Mouse (Mus musculus) heart, adult 18-20 months (tissue): Measurements from ENCODE around the gene Fmnl1. TPM values are rescaled to one million over a fixed set of nuclear protein-coding genes. Genes with fewer than 3 reads are reported as not detected.
"Not testable (repeated sequence)": the region's sequence is repeated elsewhere in the genome, so short reads cannot be mapped to it uniquely, and the experiment has no call there.

Source experiments
- DNase-seq, 2 experiments: peaks; one replicate each; pipeline ENCODE4 v3.0.0; 2021 to 2022; ENCODE audit warnings: mixed read lengths in 1 of 2
- total RNA-seq, 2 experiments: library from RNA; stranded (reverse); gene quantifications; 2 replicates each; pipeline ENCODE4 v1.2.3; 2021

Gene Fmnl1
- total RNA-seq, 2 experiments from 2014 or later = 18.1 to 20.2 TPM

GRCm38 (mm10) chr11:103222718-103223117 is 51.8 kb downstream of the Fmnl1 start:
- DNase-seq = not testable (repeated sequence)

GRCm38 (mm10) chr11:103223444-103223843 is 52.5 kb downstream of the Fmnl1 start:
- peak in 1 of 2 experiments; percentile 68 for DNase-seq

- DNase-seq = peak; percentile 55 to 72
Observed at GRCm38 (mm10) chr11:103223951-103224456, 53.1 kb downstream of the Fmnl1 start.

GRCm38 (mm10) chr11:103229608-103230007 is 58.7 kb downstream of the Fmnl1 start:
- no peak for DNase-seq

- DNase-seq = peak; percentile 47 to 64
Observed at GRCm38 (mm10) chr11:103230626-103231025, 59.7 kb downstream of the Fmnl1 start.

- DNase-seq = no peak
Observed at GRCm38 (mm10) chr11:103231367-103231766, 60.5 kb downstream of the Fmnl1 start.

- peak; percentile 87 to 93 for DNase-seq
Observed at GRCm38 (mm10) chr11:103232966-103233365, 62.1 kb downstream of the Fmnl1 start.

- no peak for DNase-seq
Observed at GRCm38 (mm10) chr11:103234447-103234846, 63.5 kb downstream of the Fmnl1 start.

GRCm38 (mm10) chr11:103235702-103236101 is 64.8 kb downstream of the Fmnl1 start:
- peak in 1 of 2 experiments; percentile 59 for DNase-seq

GRCm38 (mm10) chr11:103236431-103236830 is 65.5 kb downstream of the Fmnl1 start:
- DNase-seq = no peak

- no peak for DNase-seq
Observed at GRCm38 (mm10) chr11:103236903-103237302, 66.0 kb downstream of the Fmnl1 start.

GRCm38 (mm10) chr11:103237757-103238156 is 66.8 kb downstream of the Fmnl1 start:
- DNase-seq = no peak

- DNase-seq = no peak
Observed at GRCm38 (mm10) chr11:103240740-103241139, 69.8 kb downstream of the Fmnl1 start.

- no peak for DNase-seq
Observed at GRCm38 (mm10) chr11:103244856-103245255, 73.9 kb downstream of the Fmnl1 start.

GRCm38 (mm10) chr11:103246081-103246730 is 75.3 kb downstream of the Fmnl1 start:
- DNase-seq = peak; percentile 69 to 83

GRCm38 (mm10) chr11:103246731-103247290 is 75.9 kb downstream of the Fmnl1 start:
- DNase-seq = no peak

GRCm38 (mm10) chr11:103247504-103248177 is 76.7 kb downstream of the Fmnl1 start:
- DNase-seq = peak; percentile 90 to 91

Other genes with a start within 250 kb of the Fmnl1 start
- under 1 TPM in 1 of 2 experiments, not detected in 1; 0.25 TPM for gene Kif18b, start 246.0 kb upstream of the Fmnl1 start, total RNA-seq
- not detected for gene C1ql1, start 224.4 kb upstream of the Fmnl1 start, total RNA-seq
- 10 to 100 TPM; 67.5 to 74.8 TPM for gene Nmt1, start 142.9 kb upstream of the Fmnl1 start, total RNA-seq
- 10 to 100 TPM; 60.9 to 72.9 TPM for gene Dcakd, start 142.8 kb upstream of the Fmnl1 start, total RNA-seq
- gene Plcd3, start 69.4 kb upstream of the Fmnl1 start, total RNA-seq = 10 to 100 TPM; 11.0 to 14.5 TPM
- gene Acbd4, start 69.4 kb upstream of the Fmnl1 start, total RNA-seq = 10 to 100 TPM; 28.6 to 41.4 TPM
- gene Hexim1, start 54.9 kb upstream of the Fmnl1 start, total RNA-seq = 10 to 100 TPM; 20.0 to 21.5 TPM
- gene Hexim2, start 38.7 kb upstream of the Fmnl1 start, total RNA-seq = 1 to 10 TPM; 1.6 to 1.7 TPM
- gene 1700023F06Rik, start 37.5 kb downstream of the Fmnl1 start, total RNA-seq = not detected
- not detected for gene Spata32, start 47.3 kb downstream of the Fmnl1 start, total RNA-seq
- 1 to 10 TPM; 2.5 to 3.0 TPM for gene Map3k14, start 96.4 kb downstream of the Fmnl1 start, total RNA-seq
- gene Arhgap27, start 192.6 kb downstream of the Fmnl1 start, total RNA-seq = 10 to 100 TPM; 15.3 to 20.3 TPM
- gene Plekhm1, start 241.6 kb downstream of the Fmnl1 start, total RNA-seq = 10 to 100 TPM; 10.8 to 12.8 TPM